Mouse (Mus musculus) liver, adult 2 months (tissue): Measurements from ENCODE around the gene Ift27. TPM values are rescaled to one million over a fixed set of nuclear protein-coding genes. Genes with fewer than 3 reads are reported as not detected.
A peak's percentile ranks its signal among the peaks of the same experiment; 100 is the strongest.

ENCODE experiments used
- DNase-seq: peaks from one replicate; pipeline ENCODE4 v3.0.0-alpha.2; 2011; ENCODE audit warnings: low read depth, low spot score; ENCODE audit errors: extremely low read depth
- H3K27ac ChIP-seq: fragments of 200-500 bp; replicated peaks from 2 replicates; pipeline ENCODE4 v1.5.1; 2012; ENCODE audit warnings: low read depth, mild to moderate bottlenecking, control low read depth, inconsistent platforms, low read length; ENCODE audit not compliant: insufficient read depth
- H3K27me3 ChIP-seq: fragments of 200-500 bp; 2 replicates; pipeline ENCODE4 v1.6.1; 2012; ENCODE audit warnings: mild to moderate bottlenecking, moderate library complexity, low read length, inconsistent platforms; ENCODE audit not compliant: control insufficient read depth, insufficient read depth
- H3K36me3 ChIP-seq: fragments of 200-500 bp; 2 replicates; pipeline ENCODE4 v1.6.1; 2012; ENCODE audit warnings: low read length, inconsistent platforms; ENCODE audit not compliant: control insufficient read depth, insufficient read depth
- H3K4me1 ChIP-seq: fragments of 200-500 bp; 2 replicates; pipeline ENCODE4 v1.6.1; 2011; ENCODE audit warnings: low read length; ENCODE audit not compliant: control insufficient read depth, insufficient read depth
- H3K4me3 ChIP-seq: fragments of 200-500 bp; 2 replicates; pipeline ENCODE4 v1.5.1; 2011; ENCODE audit warnings: low read depth, mild to moderate bottlenecking, control low read depth, low read length, moderate library complexity; ENCODE audit not compliant: insufficient read depth
- H3K79me2 ChIP-seq: fragments of 200-500 bp; 2 replicates; pipeline ENCODE4 v1.6.1; 2012; ENCODE audit warnings: inconsistent platforms, mild to moderate bottlenecking, low read length, moderate library complexity; ENCODE audit not compliant: control insufficient read depth, insufficient read depth
- H3K9ac ChIP-seq: fragments of 200-500 bp; 2 replicates; pipeline ENCODE4 v1.6.1; 2012; ENCODE audit warnings: low read depth, mild to moderate bottlenecking, control low read depth, inconsistent platforms, low read length
- CTCF ChIP-seq: fragments of 200-500 bp; IDR thresholded peaks from 2 replicates; pipeline ENCODE4 v1.5.1; 2011; ENCODE audit warnings: low read depth, low read length, control low read depth
- POLR2A ChIP-seq: fragments of 200-500 bp; IDR thresholded peaks from 2 replicates; pipeline ENCODE4 v1.6.1; 2011; ENCODE audit warnings: low read length, control low read depth; ENCODE audit not compliant: insufficient read depth; ENCODE audit errors: extremely low read depth
- WGBS: fragments of 180-500 bp; shearing (Covaris S2); methylation state at CpG from one replicate; pipeline ENCODE4 v1.1.7; 2018; 5-methylcytosine and 5-hydroxymethylcytosine counted together
- polyA plus RNA-seq: library from polyadenylated mRNA; depleted of rRNA; stranded (reverse); fragments of >200 nt; gene quantifications from 2 replicates; pipeline ENCODE4 v1.2.3, GENCODE M21; 2012
- total RNA-seq: library from RNA; depleted of rRNA; stranded (reverse); fragments of >200 nt; gene quantifications from 2 replicates; pipeline ENCODE4 v1.2.3, GENCODE M21; 2014

Ift27 gene
- total and polyA plus RNA-seq, 2 experiments: 6.6 to 16.7 TPM

DNA sequence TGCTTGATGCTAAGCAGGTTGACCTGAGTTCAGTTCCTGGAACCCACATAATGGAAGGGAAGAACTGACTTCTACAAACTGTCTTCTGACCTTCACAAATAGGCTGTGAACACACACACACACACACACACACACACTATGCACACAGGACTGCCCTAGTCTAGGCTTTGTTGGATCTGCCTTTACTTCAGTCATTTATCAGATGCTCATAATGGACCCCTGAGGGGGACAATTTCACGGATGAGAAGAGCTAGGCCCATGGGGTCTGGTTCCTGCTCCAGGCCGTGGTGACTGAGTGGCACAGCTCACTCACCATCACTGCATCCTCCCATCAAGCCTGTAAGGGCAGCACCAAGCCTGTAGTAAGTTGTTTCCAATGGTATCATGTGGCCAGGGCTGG, 40.5 kb downstream of the Ift27 start:
- Histone ChIP-seq H3K9ac (no peak overlapping the region), H3K27me3 (no peaks in the 10 kb centered on the region; the same call in 1 of the 2 replicates), H3K4me3 (no peak overlapping the region), H3K27ac (no peak overlapping the region), H3K79me2 (no peaks in the 10 kb centered on the region), H3K36me3 (no peaks in the 10 kb centered on the region), H3K4me1 (no peaks in the 10 kb centered on the region)
- TF ChIP-seq CTCF (no peak), POLR2A (no peak)
- 51% methylated on average over 2 of the region's 2 CpGs for WGBS
- no peak for DNase-seq

DNA sequence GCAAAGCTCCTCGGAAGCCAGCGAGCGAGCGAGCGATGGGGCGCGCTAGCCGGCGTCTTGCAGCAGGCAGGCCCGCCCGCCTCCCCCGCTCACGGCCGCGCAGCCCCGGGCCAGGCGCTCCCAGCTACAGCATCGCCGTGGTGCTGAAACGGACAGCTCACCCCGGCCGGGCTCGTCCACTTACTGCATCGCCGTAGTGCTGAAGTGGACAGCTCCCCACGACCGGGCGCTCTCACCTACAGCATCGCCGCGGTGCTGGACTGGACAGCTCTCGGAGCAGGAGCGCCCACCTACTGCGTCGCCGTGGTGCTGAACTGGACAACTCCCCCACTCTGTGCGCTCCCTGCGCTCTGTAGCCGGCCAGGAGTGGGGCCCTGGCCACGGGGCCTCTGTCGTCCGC, 54.2 kb downstream of the Ift27 start, which contains the start of gene Cacng2:
TSS of gene Cacng2 (minus strand) at position 325 of the 400 bp plus-strand sequence.
- no peak for TF ChIP-seq POLR2A
- TF ChIP-seq CTCF: peak; percentile 17; the same call in 1 of the 2 replicates
- no peak within 1 kb of the TSS for H3K4me3 ChIP-seq
- H3K4me1 ChIP-seq: no peaks in the 10 kb centered on the region
- WGBS: 2% methylated on average over 42 of the region's 42 CpGs
- H3K36me3 ChIP-seq: no peaks in the 10 kb centered on the region
- H3K27me3 ChIP-seq: no peaks in the 10 kb centered on the region; the same call in 1 of the 2 replicates
- no peak within 1 kb of the TSS for H3K27ac ChIP-seq
- no peak within 1 kb of the TSS for H3K9ac ChIP-seq
- H3K79me2 ChIP-seq: no peaks in the 10 kb centered on the region
- peak; percentile 59 for DNase-seq

DNA sequence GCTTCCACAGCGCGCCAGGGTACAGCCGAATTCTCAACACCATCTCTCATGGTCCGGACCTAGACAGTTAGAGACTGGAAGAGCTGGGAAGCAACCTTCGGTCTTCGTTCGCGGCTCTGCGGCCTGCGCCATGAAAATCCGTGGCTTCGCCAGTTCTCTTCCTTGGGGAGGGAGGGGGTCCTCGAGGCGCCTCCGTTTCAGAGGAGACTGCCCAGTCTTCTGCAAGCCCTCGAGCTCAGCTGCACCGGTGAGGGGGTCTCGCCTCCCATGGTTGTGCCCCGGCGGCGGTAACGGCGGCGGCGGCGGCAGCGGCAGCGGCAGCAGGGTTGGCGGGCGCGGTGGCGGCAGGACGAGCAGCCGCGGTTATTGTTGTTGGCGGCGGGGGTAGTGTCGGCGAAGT, 54.7 kb downstream of the Ift27 start:
- no peaks in the 10 kb centered on the region; the same call in 1 of the 2 replicates for H3K27me3 ChIP-seq
- no peak for DNase-seq
- H3K9ac ChIP-seq: no peak overlapping the region
- 14% methylated on average over 38 of the region's 39 CpGs for WGBS
- H3K4me1 ChIP-seq: no peaks in the 10 kb centered on the region
- H3K36me3 ChIP-seq: no peaks in the 10 kb centered on the region
- no peaks in the 10 kb centered on the region for H3K79me2 ChIP-seq
- TF ChIP-seq POLR2A (no peak), CTCF (no peak)
- no peak overlapping the region for H3K27ac ChIP-seq
- no peak overlapping the region for H3K4me3 ChIP-seq

DNA sequence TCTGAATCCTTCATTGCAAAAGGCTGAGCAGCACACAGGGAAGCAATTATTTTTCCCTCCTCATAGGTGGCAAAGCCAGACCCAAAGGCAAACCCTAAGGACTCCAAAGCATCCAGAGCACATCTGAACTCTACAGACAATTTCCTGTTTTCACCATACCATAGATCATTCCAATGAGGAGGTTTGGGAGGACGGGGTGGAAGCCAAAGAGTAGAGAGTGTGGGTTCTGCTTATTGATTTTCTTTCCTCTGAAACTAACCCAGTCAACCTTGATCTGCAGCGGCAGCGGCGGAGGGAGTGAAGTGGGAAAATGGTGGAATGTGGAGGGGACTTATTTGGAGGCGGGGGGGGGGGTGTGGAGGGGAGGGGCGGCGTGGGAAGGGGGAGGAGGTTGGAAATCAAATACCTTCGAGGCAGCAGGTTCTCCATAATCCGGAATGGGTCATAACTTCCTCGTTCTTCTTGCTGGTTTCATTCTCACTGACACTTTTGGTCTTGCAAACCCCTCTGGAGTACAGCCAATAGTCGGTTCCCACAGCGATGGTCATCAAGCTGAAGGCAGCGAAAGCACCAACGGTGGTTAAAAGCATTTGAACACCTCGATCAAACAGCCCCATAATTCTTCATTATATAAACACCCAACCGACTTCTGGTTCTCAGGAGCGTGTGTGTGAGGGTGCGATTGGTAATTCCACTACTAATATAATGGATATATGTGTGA, 55.5 kb downstream of the Ift27 start:
- Histone ChIP-seq H3K4me1 (no peaks in the 10 kb centered on the region), H3K79me2 (no peaks in the 10 kb centered on the region), H3K9ac (no peak overlapping the region), H3K36me3 (no peaks in the 10 kb centered on the region), H3K4me3 (no peak overlapping the region), H3K27me3 (no peaks in the 10 kb centered on the region; the same call in 1 of the 2 replicates), H3K27ac (no peak overlapping the region)
- WGBS: 59% methylated on average over 18 of the region's 18 CpGs
- TF ChIP-seq CTCF: no peak
- TF ChIP-seq POLR2A: no peak
- DNase-seq: no peak

DNA sequence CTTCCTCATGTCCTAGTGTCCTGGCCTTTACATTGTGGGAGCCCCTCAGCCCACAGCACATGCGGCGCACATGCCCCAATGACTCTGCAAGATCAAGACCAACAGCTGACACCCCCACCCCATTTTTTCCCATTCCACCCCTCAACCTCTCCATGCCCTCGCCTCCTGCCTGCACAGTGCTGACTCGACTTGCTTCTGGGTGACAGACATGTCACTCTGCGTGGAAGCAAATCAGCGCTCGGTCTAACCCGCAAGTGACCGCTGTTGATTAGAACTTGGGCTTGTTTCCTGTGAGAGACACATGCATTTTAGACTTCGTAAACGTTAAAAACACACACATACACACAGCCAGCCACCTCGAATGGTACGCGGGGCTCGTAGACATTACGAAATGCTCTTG, 56.2 kb downstream of the Ift27 start:
- H3K36me3 ChIP-seq: no peaks in the 10 kb centered on the region
- H3K27me3 ChIP-seq: no peaks in the 10 kb centered on the region; the same call in 1 of the 2 replicates
- no peak overlapping the region for H3K9ac ChIP-seq
- H3K4me3 ChIP-seq: no peak overlapping the region
- no peak overlapping the region for H3K27ac ChIP-seq
- TF ChIP-seq POLR2A (no peak), CTCF (no peak)
- no peaks in the 10 kb centered on the region for H3K79me2 ChIP-seq
- no peak for DNase-seq
- WGBS: 87% methylated on average over 16 of the region's 16 CpGs
- H3K4me1 ChIP-seq: no peaks in the 10 kb centered on the region

DNA sequence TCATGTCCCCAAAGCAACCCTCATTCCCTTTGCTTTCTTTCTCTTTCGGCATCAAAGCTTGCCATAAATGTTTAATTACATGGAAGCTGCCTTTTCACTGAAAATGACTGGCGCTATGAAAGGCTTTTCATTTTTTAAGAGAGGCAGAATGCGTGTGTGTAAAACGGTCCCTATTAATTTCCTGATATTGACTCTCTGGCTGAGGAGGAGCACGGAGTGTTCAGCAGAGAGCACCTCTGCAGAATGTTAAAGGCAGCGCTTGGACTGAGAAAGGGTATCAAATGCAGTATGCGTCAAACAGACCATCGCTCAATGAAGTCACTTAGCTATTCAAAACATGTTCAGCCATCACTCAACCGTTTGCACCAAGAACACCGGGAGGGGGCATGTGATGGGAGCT, 57.0 kb downstream of the Ift27 start:
- Histone ChIP-seq H3K79me2 (no peaks in the 10 kb centered on the region), H3K27me3 (no peaks in the 10 kb centered on the region; the same call in 1 of the 2 replicates), H3K27ac (no peak overlapping the region), H3K9ac (no peak overlapping the region), H3K4me1 (no peaks in the 10 kb centered on the region), H3K4me3 (no peak overlapping the region), H3K36me3 (no peaks in the 10 kb centered on the region)
- TF ChIP-seq CTCF: no peak
- TF ChIP-seq POLR2A: no peak
- no peak for DNase-seq
- WGBS: 84% methylated on average over 10 of the region's 10 CpGs
